Mouse (Mus musculus) MEL (cell line): ENCODE measurements around the gene Porcn. TPM values are rescaled to one million over a fixed set of nuclear protein-coding genes. Genes with fewer than 3 reads are reported as not detected.

Source experiments
- DNase-seq: peaks from one replicate; pipeline ENCODE4 v3.0.0; 2011; ENCODE audit warnings: low read depth, low spot score
- H3K27ac ChIP-seq: 2 replicates; pipeline ENCODE4 v1.5.1; 2012; ENCODE audit warnings: low read depth, mild to moderate bottlenecking, control low read depth, low read length, moderate library complexity; ENCODE audit not compliant: control insufficient read depth
- H3K27me3 ChIP-seq, 2 experiments: fragments of 150-350 bp in 1 of 2; sonication (generic) in 1 of 2; 2 replicates each; pipeline ENCODE4 v1.6.1; 2012; ENCODE audit warnings: low read length in 2 of 2, mild to moderate bottlenecking in 2 of 2, improper control_type of control experiment in 1 of 2, moderate library complexity in 1 of 2; ENCODE audit not compliant: insufficient read depth in 2 of 2, control insufficient read depth in 1 of 2
- H3K36me3 ChIP-seq, 2 experiments: 2 replicates each; pipeline ENCODE4 v1.6.1; 2012 to 2014; ENCODE audit warnings: low read length in 2 of 2, improper control_type of control experiment in 1 of 2, inconsistent platforms in 1 of 2, mild to moderate bottlenecking in 1 of 2; ENCODE audit not compliant: insufficient read depth in 2 of 2, control insufficient read depth in 1 of 2
- H3K4me1 ChIP-seq, 2 experiments: fragments of 150-350 bp in 1 of 2; sonication (generic) in 1 of 2; 2 replicates each; pipeline ENCODE4 v1.6.1; 2012; ENCODE audit warnings: low read length in 2 of 2, improper control_type of control experiment in 1 of 2, mild to moderate bottlenecking in 1 of 2; ENCODE audit not compliant: insufficient read depth in 2 of 2, control insufficient read depth in 1 of 2
- H3K4me3 ChIP-seq, 2 experiments: fragments of 150-350 bp in 1 of 2; sonication (generic) in 1 of 2; 2 replicates each; pipeline ENCODE4 v1.5.1; 2012; ENCODE audit warnings: low read depth in 2 of 2, low read length in 2 of 2, mild to moderate bottlenecking in 2 of 2, moderate library complexity in 2 of 2, control low read depth in 1 of 2, improper control_type of control experiment in 1 of 2; ENCODE audit not compliant: control insufficient read depth in 1 of 2, insufficient read depth in 1 of 2
- H3K79me2 ChIP-seq: 2 replicates; pipeline ENCODE4 v1.6.1; 2012; ENCODE audit warnings: mild to moderate bottlenecking, low read length, moderate library complexity; ENCODE audit not compliant: control insufficient read depth, poor library complexity, insufficient read depth
- H3K9ac ChIP-seq: 2 replicates; pipeline ENCODE4 v1.6.1; 2012; ENCODE audit warnings: low read depth, mild to moderate bottlenecking, control low read depth, low read length, moderate library complexity; ENCODE audit not compliant: control insufficient read depth, poor library complexity, severe bottlenecking
- H3K9me3 ChIP-seq: fragments of 150-350 bp; sonication (generic); replicated peaks from 2 replicates; pipeline ENCODE4 v1.6.1; 2012; ENCODE audit warnings: mild to moderate bottlenecking, low read length, improper control_type of control experiment, moderate library complexity; ENCODE audit not compliant: insufficient read depth
- CTCF ChIP-seq, 3 experiments: IDR thresholded peaks in 2 of 3; conservative IDR thresholded peaks in 1 of 3; 2 replicates each; pipeline ENCODE4 v1.5.1; 2011 to 2012; ENCODE audit warnings: low read length in 3 of 3, low read depth in 2 of 3, mild to moderate bottlenecking in 2 of 3, improper control_type of control experiment in 1 of 3, inconsistent platforms in 1 of 3, mixed read lengths in 1 of 3, moderate library complexity in 1 of 3; ENCODE audit not compliant: control insufficient read depth in 1 of 3, insufficient read depth in 1 of 3, poor library complexity in 1 of 3, severe bottlenecking in 1 of 3
- E2F4 ChIP-seq: IDR thresholded peaks from 2 replicates; pipeline ENCODE4 v1.6.1; 2011; ENCODE audit warnings: low read depth, low read length, improper control_type of control experiment, borderline replicate concordance
- EP300 ChIP-seq, 2 experiments: IDR thresholded peaks; 2 replicates each; pipeline ENCODE4 v1.6.1; 2011; ENCODE audit warnings: improper control_type of control experiment in 2 of 2, low read length in 2 of 2, low read depth in 1 of 2, mild to moderate bottlenecking in 1 of 2
- ETS1 ChIP-seq: IDR thresholded peaks from 2 replicates; pipeline ENCODE4 v1.6.1; 2012; ENCODE audit warnings: low read depth, mild to moderate bottlenecking, inconsistent platforms, low read length, improper control_type of control experiment, moderate library complexity
- GABPA ChIP-seq: IDR thresholded peaks from 2 replicates; pipeline ENCODE4 v1.6.1; 2012; ENCODE audit warnings: low read depth, mild to moderate bottlenecking, inconsistent platforms, low read length, improper control_type of control experiment, moderate library complexity
- GATA1 ChIP-seq: IDR thresholded peaks from 2 replicates; pipeline ENCODE4 v1.6.1; 2011; ENCODE audit warnings: low read depth, low read length, improper control_type of control experiment
- HCFC1 ChIP-seq: IDR thresholded peaks from 2 replicates; pipeline ENCODE4 v1.6.1; 2012; ENCODE audit warnings: low read depth, mild to moderate bottlenecking, inconsistent platforms, low read length, improper control_type of control experiment, moderate library complexity
- JUND ChIP-seq: IDR thresholded peaks from 2 replicates; pipeline ENCODE4 v1.6.1; 2011; ENCODE audit warnings: low read depth, mild to moderate bottlenecking, improper control_type of control experiment, low read length
- KAT2A ChIP-seq: conservative IDR thresholded peaks from 2 replicates; pipeline ENCODE4 v1.6.1; 2012; ENCODE audit warnings: low read depth, low read length, improper control_type of control experiment, inconsistent platforms
- MAFK ChIP-seq: IDR thresholded peaks from 2 replicates; pipeline ENCODE4 v1.6.1; 2011; ENCODE audit warnings: low read depth, mild to moderate bottlenecking, low read length, improper control_type of control experiment, borderline replicate concordance
- MAX ChIP-seq: IDR thresholded peaks from 2 replicates; pipeline ENCODE4 v1.6.1; 2011; ENCODE audit warnings: low read length, improper control_type of control experiment
- MAZ ChIP-seq: IDR thresholded peaks from 2 replicates; pipeline ENCODE4 v1.6.1; 2012; ENCODE audit warnings: low read depth, mild to moderate bottlenecking, inconsistent platforms, low read length, improper control_type of control experiment
- MEF2A ChIP-seq: IDR thresholded peaks from 2 replicates; pipeline ENCODE4 v1.6.1; 2014; ENCODE audit warnings: low read depth, mild to moderate bottlenecking, inconsistent platforms, low read length, improper control_type of control experiment; ENCODE audit not compliant: poor library complexity, insufficient replicate concordance, severe bottlenecking; ENCODE audit errors: extremely low read depth
- MYB ChIP-seq: IDR thresholded peaks from 2 replicates; pipeline ENCODE4 v1.6.1; 2011; ENCODE audit warnings: mild to moderate bottlenecking, low read depth, low read length, improper control_type of control experiment
- MYC ChIP-seq: IDR thresholded peaks from 2 replicates; pipeline ENCODE4 v1.6.1; 2011; ENCODE audit warnings: low read depth, mild to moderate bottlenecking, low read length, improper control_type of control experiment, moderate library complexity
- NELFE ChIP-seq: IDR thresholded peaks from 2 replicates; pipeline ENCODE4 v1.6.1; 2011; ENCODE audit warnings: low read depth, low read length, improper control_type of control experiment
- POLR2AphosphoS2 ChIP-seq: IDR thresholded peaks from 2 replicates; pipeline ENCODE4 v1.6.1; 2011; ENCODE audit warnings: low read length, improper control_type of control experiment
- RAD21 ChIP-seq: IDR thresholded peaks from 2 replicates; pipeline ENCODE4 v1.6.1; 2011; ENCODE audit warnings: mild to moderate bottlenecking, low read depth, low read length, improper control_type of control experiment
- SIN3A ChIP-seq: IDR thresholded peaks from 2 replicates; pipeline ENCODE4 v1.6.1; 2012; ENCODE audit warnings: low read length, improper control_type of control experiment, inconsistent platforms
- TAL1 ChIP-seq: IDR thresholded peaks from 2 replicates; pipeline ENCODE4 v1.6.1; 2012; ENCODE audit warnings: mild to moderate bottlenecking, inconsistent platforms, low read length, moderate library complexity, mixed read lengths
- USF1 ChIP-seq: IDR thresholded peaks from 2 replicates; pipeline ENCODE4 v1.6.1; 2014; ENCODE audit warnings: low read depth, mild to moderate bottlenecking, inconsistent platforms, low read length, improper control_type of control experiment, moderate library complexity
- ZKSCAN1 ChIP-seq: IDR thresholded peaks from 2 replicates; pipeline ENCODE4 v1.6.1; 2012; ENCODE audit warnings: low read depth, mild to moderate bottlenecking, inconsistent platforms, low read length, improper control_type of control experiment, moderate library complexity
- ZMIZ1 ChIP-seq: IDR thresholded peaks from 2 replicates; pipeline ENCODE4 v1.6.1; 2012; ENCODE audit warnings: low read depth, mild to moderate bottlenecking, inconsistent platforms, low read length, improper control_type of control experiment, moderate library complexity
- ZNF384 ChIP-seq: IDR thresholded peaks from 2 replicates; pipeline ENCODE4 v1.6.1; 2012; ENCODE audit warnings: low read depth, mild to moderate bottlenecking, inconsistent platforms, low read length, improper control_type of control experiment
- polyA plus RNA-seq, 2 experiments: library from polyadenylated mRNA; stranded (reverse) in 1 of 2; unstranded in 1 of 2; fragments of >175 nt in 1 of 2; fragments of >200 nt in 1 of 2; gene quantifications; 2 replicates each; pipeline versions ENCODE4 v1.2.1 to v1.2.4; 2012; ENCODE audit warnings: low replicate concordance in 2 of 2, low read depth in 1 of 2; ENCODE audit not compliant: insufficient read length in 2 of 2, insufficient read depth in 1 of 2, missing spikeins in 1 of 2
- total RNA-seq: library from RNA; depleted of rRNA; stranded (reverse); fragments of 300-350 nt; gene quantifications from 2 replicates; pipeline ENCODE4 v1.2.3, GENCODE M21; 2012

Porcn gene
- total and polyA plus RNA-seq, 3 experiments, result 3.5 to 16.1 TPM; not detected in 1

DNA sequence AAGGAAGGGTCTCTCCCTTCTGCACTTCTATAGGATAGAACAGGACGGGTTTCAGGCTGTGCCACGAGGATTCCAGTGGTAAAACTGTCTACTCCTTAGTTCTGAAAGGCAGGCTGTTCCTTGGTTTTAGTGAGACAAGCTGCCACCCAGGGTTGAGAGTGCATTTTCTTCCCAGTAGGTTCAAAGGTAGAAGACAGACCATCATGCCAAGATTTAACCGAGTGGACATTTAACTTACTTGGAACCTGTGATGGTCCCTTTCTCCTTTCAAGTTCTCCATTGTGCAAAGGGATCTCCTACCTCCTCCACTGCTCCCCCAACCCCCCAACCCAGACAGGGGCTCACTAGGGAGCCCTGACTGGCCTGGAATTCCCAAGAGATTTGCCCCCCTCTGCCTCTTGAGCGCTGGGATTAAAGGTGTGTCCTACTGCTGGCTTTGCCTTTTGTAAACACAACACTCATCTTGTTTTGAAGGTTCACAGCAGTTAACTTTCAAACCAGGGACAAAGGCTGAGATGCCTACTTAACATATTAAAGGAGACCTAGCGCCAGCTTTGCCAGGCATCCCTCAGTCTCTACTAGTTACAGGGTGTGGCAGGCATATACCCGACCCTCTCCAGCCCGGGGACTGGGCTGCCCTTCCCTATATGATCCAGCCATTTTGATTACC is 23.3 kb downstream of the Porcn start:
- Histone ChIP-seq H3K27ac (no peak overlapping the region), H3K9me3 (no peaks in the 10 kb centered on the region), H3K9ac (no peak overlapping the region), H3K27me3 (no peaks in the 10 kb centered on the region), H3K36me3 (peaks cover 0 to 12% of the 10 kb centered on the region in 2 experiments; a peak in 3 of 4 replicates), H3K4me1 (peaks cover 3 to 13% of the 10 kb centered on the region in 2 experiments), H3K4me3 (no peak overlapping the region), H3K79me2 (no peaks in the 10 kb centered on the region)
- DNase-seq, result no peak
- TF ChIP-seq MAFK (no peak), ZMIZ1 (no peak), GABPA (no peak), JUND (no peak), E2F4 (no peak), KAT2A (no peak), USF1 (no peak), MYB (no peak), POLR2AphosphoS2 (no peak), HCFC1 (no peak), ZNF384 (no peak), CTCF (IDR thresholded peaks at IDR 0.05 in 2 of 3, conservative IDR thresholded peaks at IDR 0.05 in 1 of 3; ENCODE audit: control insufficient read depth in 1 of 3, insufficient read depth in 1 of 3, low read depth in 2 of 3, low read length in 3 of 3, poor library complexity in 1 of 3, severe bottlenecking in 1 of 3) (no peak), TAL1 (no peak), MAX (no peak), MAZ (no peak), ETS1 (no peak), MEF2A (no peak)

DNA sequence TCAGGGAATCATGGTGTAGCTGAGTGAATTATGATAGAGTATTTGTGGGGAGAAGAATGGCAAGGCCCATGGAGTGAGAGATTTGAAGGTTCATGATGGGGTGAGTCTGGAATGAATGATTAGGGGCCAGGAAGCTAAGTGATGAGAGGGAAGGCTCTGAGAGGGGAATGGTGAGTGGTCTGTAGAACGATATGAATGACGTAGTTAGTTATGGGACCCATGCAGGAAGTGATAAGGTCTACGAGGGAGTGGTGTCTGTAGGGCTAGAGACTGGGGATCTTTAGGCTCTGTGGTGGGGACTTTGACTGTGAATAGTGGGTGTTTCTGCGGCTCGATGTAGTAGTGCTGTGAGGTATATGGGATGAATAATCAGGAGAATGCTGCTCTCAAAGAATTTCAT is 26.7 kb downstream of the Porcn start:
- DNase-seq, result peak; percentile 67
- peak overlapping the region; percentile 15; the same call in 1 of the 2 replicates for H3K9ac ChIP-seq
- no peaks in the 10 kb centered on the region for H3K27me3 ChIP-seq
- H3K4me3 ChIP-seq, result no peak overlapping the region
- no peaks in the 10 kb centered on the region for H3K9me3 ChIP-seq
- peak overlapping the region; percentile 26 for H3K27ac ChIP-seq
- peaks cover 17 to 18% of the 10 kb centered on the region in 2 experiments for H3K4me1 ChIP-seq
- peaks cover 0 to 24% of the 10 kb centered on the region in 2 experiments; a peak in 2 of 4 replicates for H3K36me3 ChIP-seq
- TF ChIP-seq HCFC1, result 0 out of 2 replicates have a peak, but pooled peaks have one; percentile 15
- TF ChIP-seq MAX, result no peak
- TF ChIP-seq ZMIZ1, result no peak
- peak; percentile 59 for TF ChIP-seq GATA1
- TF ChIP-seq EP300 (IDR thresholded peaks at IDR 0.05; ENCODE audit: low read depth in 1 of 2, low read length in 2 of 2), result 0 out of 4 replicates have a peak, but pooled peaks of 1 of the 2 experiments have one; percentile 4
- no peak for TF ChIP-seq ZKSCAN1
- no peak for TF ChIP-seq TAL1
- TF ChIP-seq NELFE, result no peak
- no peak for TF ChIP-seq RAD21
- no peak for TF ChIP-seq ETS1
- TF ChIP-seq MYC, result no peak
- TF ChIP-seq ZNF384, result no peak
- TF ChIP-seq SIN3A, result 0 out of 2 replicates have a peak, but pooled peaks have one; percentile 14
- H3K79me2 ChIP-seq, result peaks cover 2% of the 10 kb centered on the region; the same call in 1 of the 2 replicates
